In the genomic region with DNA sequence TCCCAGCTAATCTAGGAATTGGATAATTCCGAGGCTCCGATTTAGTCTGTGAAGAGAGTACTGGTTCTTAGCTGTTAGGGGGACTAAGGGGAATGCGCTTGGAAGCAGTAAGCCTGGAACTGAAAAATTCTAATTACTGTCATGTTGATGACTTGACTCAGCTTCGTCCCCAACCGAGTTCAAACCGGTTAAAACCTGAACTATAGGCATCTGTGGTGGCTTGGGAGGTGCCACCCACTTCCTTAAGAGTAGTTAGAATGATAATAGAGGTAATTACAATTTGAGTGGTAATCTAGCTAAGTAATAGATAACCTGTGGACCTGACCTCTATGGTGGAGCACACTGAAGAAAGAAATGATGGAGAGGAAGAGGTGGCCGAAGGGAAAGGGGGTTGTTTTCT, we compare ENCODE assay signal across 8 mouse cellular contexts. TPM values are rescaled to one million over a fixed set of nuclear protein-coding genes. Genes with fewer than 3 reads are reported as not detected.
DNase-seq lines count a peak whose midpoint lies in the region; ATAC-seq and TF ChIP-seq lines count a peak whose summit lies in the region.

No protein-coding gene starts in this region.

- H3K36me3 ChIP-seq in spleen, adult 2 months (ENCODE audit: control insufficient read depth, insufficient read depth, low read length) = no peaks in the 10 kb centered on the region
- peaks cover 7% of the 10 kb centered on the region for H3K36me3 ChIP-seq in embryonic facial prominence, embryonic 13.5 days
- H3K36me3 ChIP-seq in limb, embryonic 15.5 days = no peaks in the 10 kb centered on the region
- H3K36me3 ChIP-seq in stomach, postnatal 0 days (ENCODE audit: control insufficient read depth, insufficient read depth, low read length) = no peaks in the 10 kb centered on the region

- H3K27ac ChIP-seq in spleen, adult 2 months (ENCODE audit: insufficient read depth, low read length) = 0 out of 2 replicates have a peak overlapping the region, but pooled peaks have one; percentile 9
- H3K27ac ChIP-seq in embryonic facial prominence, embryonic 13.5 days = 0 out of 2 replicates have a peak overlapping the region, but pooled peaks have one; percentile 28
- no peak overlapping the region for H3K27ac ChIP-seq in limb, embryonic 15.5 days
- no peak overlapping the region for H3K27ac ChIP-seq in stomach, postnatal 0 days (replicated peaks)
- no peak overlapping the region for H3K27ac ChIP-seq in left cerebral cortex, adult 2 months

- no peaks in the 10 kb centered on the region for H3K27me3 ChIP-seq in spleen, adult 2 months (ENCODE audit: control insufficient read depth, insufficient read depth, low read length)
- no peaks in the 10 kb centered on the region for H3K27me3 ChIP-seq in embryonic facial prominence, embryonic 13.5 days
- H3K27me3 ChIP-seq in limb, embryonic 15.5 days = no peaks in the 10 kb centered on the region
- H3K27me3 ChIP-seq in stomach, postnatal 0 days (ENCODE audit: control insufficient read depth, insufficient read depth, low read length) = no peaks in the 10 kb centered on the region

- peak overlapping the region; percentile 76 for H3K4me2 ChIP-seq in embryonic facial prominence, embryonic 13.5 days
- H3K4me2 ChIP-seq in limb, embryonic 15.5 days = peak overlapping the region; percentile 69
- H3K4me2 ChIP-seq in stomach, postnatal 0 days (replicated peaks; ENCODE audit: low read depth) = peak overlapping the region; percentile 95; the same call in 1 of the 2 replicates

- TF ChIP-seq POLR2A in spleen, adult 2 months (IDR thresholded peaks at IDR 0.05; ENCODE audit: low read depth, low read length) = no peak

- intact Hi-C loops in left cerebral cortex, adult 2 months (cut with DNase I) = loop anchor here (5.0 to 10.0 kb wide), 3 partner anchors 191 to 738 kb away; a partner anchor contains a TSS

- 55% methylated on average over 7 of the region's 7 CpGs for WGBS in spleen, adult 2 months
- 18% methylated on average over 7 of the region's 7 CpGs for WGBS in embryonic facial prominence, embryonic 13.5 days
- 26% methylated on average over 7 of the region's 7 CpGs for WGBS in limb, embryonic 15.5 days
- 38% methylated on average over 7 of the region's 7 CpGs for WGBS in stomach, postnatal 0 days

- ATAC-seq in embryonic facial prominence, embryonic 13.5 days (ENCODE audit: insufficient number of reproducible peaks, insufficient read depth, low FRiP score, low TSS enrichment, low read depth) = no peak
- no peak for ATAC-seq in limb, embryonic 15.5 days (ENCODE audit: insufficient number of reproducible peaks, low FRiP score, low TSS enrichment, low read depth)
- ATAC-seq in stomach, postnatal 0 days (ENCODE audit: low FRiP score, low TSS enrichment) = no peak

- no peak overlapping the region; the same call in 1 of the 2 replicates for H3K4me3 ChIP-seq in spleen, adult 2 months (ENCODE audit: extremely low read depth, insufficient read depth, insufficient read length)
- H3K4me3 ChIP-seq in embryonic facial prominence, embryonic 13.5 days = peak overlapping the region; percentile 87
- peak overlapping the region; percentile 94 for H3K4me3 ChIP-seq in limb, embryonic 15.5 days
- no peak overlapping the region for H3K4me3 ChIP-seq in stomach, postnatal 0 days (ENCODE audit: low read depth, low read length)
- no peak overlapping the region for H3K4me3 ChIP-seq in left cerebral cortex, adult 2 months

- no peak for TF ChIP-seq EP300 in stomach, postnatal 0 days (optimal IDR thresholded peaks at IDR 0.05)

- no peaks in the 10 kb centered on the region for H3K9me3 ChIP-seq in embryonic facial prominence, embryonic 13.5 days
- H3K9me3 ChIP-seq in limb, embryonic 15.5 days = no peaks in the 10 kb centered on the region
- H3K9me3 ChIP-seq in stomach, postnatal 0 days (ENCODE audit: control insufficient read depth, low read length) = no peaks in the 10 kb centered on the region

- TF ChIP-seq CTCF in spleen, adult 2 months (IDR thresholded peaks at IDR 0.05; ENCODE audit: extremely low read depth, insufficient read depth, insufficient read length, insufficient replicate concordance) = no peak
- TF ChIP-seq CTCF in stomach, postnatal 0 days (IDR thresholded peaks at IDR 0.05; ENCODE audit: low read depth) = no peak
- no peak for TF ChIP-seq CTCF in left cerebral cortex, adult 2 months (IDR thresholded peaks at IDR 0.05)

- H3K4me1 ChIP-seq in spleen, adult 2 months (ENCODE audit: control insufficient read depth, insufficient read depth, insufficient read length) = peaks cover 4% of the 10 kb centered on the region
- H3K4me1 ChIP-seq in embryonic facial prominence, embryonic 13.5 days = peaks cover 11% of the 10 kb centered on the region
- 0 out of 2 replicates have a peak, but pooled peaks cover 4% of the 10 kb centered on the region for H3K4me1 ChIP-seq in limb, embryonic 15.5 days
- H3K4me1 ChIP-seq in stomach, postnatal 0 days (replicated peaks; ENCODE audit: control insufficient read depth, insufficient read depth) = no peaks in the 10 kb centered on the region

- no peak for DNase-seq in spleen, adult 2 months (ENCODE audit: low read depth in 1 of 2, low spot score in 2 of 2)
- DNase-seq in spleen, postnatal 4 days (ENCODE audit: low spot score in 2 of 2) = no peak
- DNase-seq in stomach, postnatal 0 days (ENCODE audit: low spot score) = no peak
- no peak for DNase-seq in layer of hippocampus, postnatal 10 days (ENCODE audit: low spot score in 2 of 2)
- DNase-seq in adrenal gland, postnatal 14 days = no peak
- no peak for DNase-seq in left cerebral cortex, adult 2 months (ENCODE audit: extremely low spot score in 1 of 2, low spot score in 2 of 2)

- peak overlapping the region; percentile 21 for H3K9ac ChIP-seq in embryonic facial prominence, embryonic 13.5 days
- no peak overlapping the region for H3K9ac ChIP-seq in limb, embryonic 15.5 days
- H3K9ac ChIP-seq in stomach, postnatal 0 days (ENCODE audit: low read length) = no peak overlapping the region

RNA-seq across cellular contexts. Expression of a gene that starts 1.5 kb away (rescaled TPM):
- 0.97 and 1.4 TPM in 2 replicates for polyA plus RNA-seq in spleen, adult 2 months (2012; rRNA removed)
- polyA plus RNA-seq in embryonic facial prominence, embryonic 13.5 days (2015; fragmentation: Nextera tagmentation; extraction: Ambion mirVana) = 13.7 and 14.2 TPM in 2 replicates
- polyA plus RNA-seq in limb, embryonic 15.5 days (2015; fragmentation: Nextera tagmentation; extraction: Ambion mirVana) = 12.0 and 14.2 TPM in 2 replicates
- polyA plus RNA-seq in stomach, postnatal 0 days (2015; fragmentation: Nextera tagmentation; extraction: Ambion mirVana) = 6.5 and 7.1 TPM in 2 replicates
- total RNA-seq in layer of hippocampus, postnatal 10 days (2021) = 10 to 100 TPM; 10.2 to 11.2 TPM
- total RNA-seq in adrenal gland, postnatal 14 days (2021) = 10.6 and 11.4 TPM in 2 replicates
- 10 to 100 TPM; 12.8 to 13.4 TPM for total RNA-seq in left cerebral cortex, adult 2 months (2021)

RNA-seq across cellular contexts. Expression of a gene that starts 1.6 kb away (rescaled TPM):
- polyA plus RNA-seq in spleen, adult 2 months (2012; rRNA removed) = 3.4 and 6.2 TPM in 2 replicates
- 43.0 and 43.4 TPM in 2 replicates for polyA plus RNA-seq in embryonic facial prominence, embryonic 13.5 days (2015; fragmentation: Nextera tagmentation; extraction: Ambion mirVana)
- polyA plus RNA-seq in limb, embryonic 15.5 days (2015; fragmentation: Nextera tagmentation; extraction: Ambion mirVana) = 27.2 and 30.2 TPM in 2 replicates
- 9.5 and 10.6 TPM in 2 replicates for polyA plus RNA-seq in stomach, postnatal 0 days (2015; fragmentation: Nextera tagmentation; extraction: Ambion mirVana)
- total RNA-seq in layer of hippocampus, postnatal 10 days (2021) = 1 to 10 TPM; 5.7 to 6.0 TPM
- total RNA-seq in adrenal gland, postnatal 14 days (2021) = 11.8 and 12.9 TPM in 2 replicates
- total RNA-seq in left cerebral cortex, adult 2 months (2021) = 1 to 10 TPM; 2.2 to 2.4 TPM

RNA-seq across cellular contexts. Expression of a gene that starts 56.2 kb away (rescaled TPM):
- polyA plus RNA-seq in spleen, adult 2 months (2012; rRNA removed) = 1.1 and 1.3 TPM in 2 replicates
- polyA plus RNA-seq in embryonic facial prominence, embryonic 13.5 days (2015; fragmentation: Nextera tagmentation; extraction: Ambion mirVana) = 12.2 and 15.1 TPM in 2 replicates
- 11.6 and 13.1 TPM in 2 replicates for polyA plus RNA-seq in limb, embryonic 15.5 days (2015; fragmentation: Nextera tagmentation; extraction: Ambion mirVana)
- 2.5 and 2.6 TPM in 2 replicates for polyA plus RNA-seq in stomach, postnatal 0 days (2015; fragmentation: Nextera tagmentation; extraction: Ambion mirVana)
- 100 to 1,000 TPM; 136 to 139 TPM for total RNA-seq in layer of hippocampus, postnatal 10 days (2021)
- total RNA-seq in adrenal gland, postnatal 14 days (2021) = 4.1 and 5.7 TPM in 2 replicates
- total RNA-seq in left cerebral cortex, adult 2 months (2021) = 100 to 1,000 TPM; 214 to 226 TPM

Comparison
In these comparisons a context has a peak if more than half of its experiments do, and no peak if none do; other contexts are left out.
1. H3K27ac ChIP-seq: peak in spleen, adult 2 months (single experiment) and embryonic facial prominence, embryonic 13.5 days (single experiment); none in limb, embryonic 15.5 days (single experiment), stomach, postnatal 0 days (single experiment) and left cerebral cortex, adult 2 months (single experiment).
2. H3K4me3 ChIP-seq: peak in embryonic facial prominence, embryonic 13.5 days (single experiment) and limb, embryonic 15.5 days (single experiment); none in spleen, adult 2 months (single experiment), stomach, postnatal 0 days (single experiment) and left cerebral cortex, adult 2 months (single experiment).
3. Peak in every context shown above with its lines, with median percentiles within 50 percentile points of each other: H3K4me2 ChIP-seq.